Mouse (Mus musculus): ENCODE results near the gene Stap1. TPM values are rescaled to one million over a fixed set of nuclear protein-coding genes. Genes with fewer than 3 reads are reported as not detected.

The Stap1 gene
- total and polyA plus RNA-seq, 2 experiments from 2014 or later: 0.86 TPM; not detected in 1

DNA sequence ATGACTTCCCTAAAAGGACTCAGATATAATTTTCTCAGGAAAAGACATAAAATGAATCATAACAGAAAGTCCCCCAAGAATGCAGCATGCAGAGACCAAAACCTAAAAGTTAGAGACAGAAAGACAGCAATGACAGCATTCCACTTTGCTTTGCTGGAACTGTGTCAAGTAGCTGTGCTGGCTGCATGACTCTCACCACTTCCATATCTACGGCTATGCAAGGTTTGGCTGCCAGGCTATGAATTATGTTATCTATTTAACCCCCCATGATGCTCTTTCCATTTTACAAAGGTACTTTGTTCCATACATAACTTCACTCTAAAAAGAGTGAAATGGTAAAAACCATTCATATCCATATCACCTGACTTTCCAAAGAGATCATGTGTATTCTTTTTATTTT is 42.5 kb downstream of the Stap1 start:
- Histone ChIP-seq H3K4me2 (ENCODE audit: low read depth, low read length) (no peak overlapping the region), H3K4me3 (ENCODE audit: low read length) (no peak overlapping the region), H3K4me1 (ENCODE audit: insufficient read depth, low read length) (no peaks in the 10 kb centered on the region), H3K9ac (replicated peaks; ENCODE audit: low read length) (no peak overlapping the region), H3K27ac (no peak overlapping the region), H3K9me3 (ENCODE audit: low read length) (no peaks in the 10 kb centered on the region), H3K36me3 (ENCODE audit: insufficient read depth, low read length) (peaks cover 7% of the 10 kb centered on the region), H3K27me3 (ENCODE audit: insufficient read depth, low read length) (no peaks in the 10 kb centered on the region)
- no peak for TF ChIP-seq CTCF (IDR thresholded peaks at IDR 0.05; ENCODE audit: low read depth)
- 61% methylated on average over 1 of the region's 1 CpGs for WGBS
- DNase-seq (ENCODE audit: low spot score): no peak
- no peak for ATAC-seq

DNA sequence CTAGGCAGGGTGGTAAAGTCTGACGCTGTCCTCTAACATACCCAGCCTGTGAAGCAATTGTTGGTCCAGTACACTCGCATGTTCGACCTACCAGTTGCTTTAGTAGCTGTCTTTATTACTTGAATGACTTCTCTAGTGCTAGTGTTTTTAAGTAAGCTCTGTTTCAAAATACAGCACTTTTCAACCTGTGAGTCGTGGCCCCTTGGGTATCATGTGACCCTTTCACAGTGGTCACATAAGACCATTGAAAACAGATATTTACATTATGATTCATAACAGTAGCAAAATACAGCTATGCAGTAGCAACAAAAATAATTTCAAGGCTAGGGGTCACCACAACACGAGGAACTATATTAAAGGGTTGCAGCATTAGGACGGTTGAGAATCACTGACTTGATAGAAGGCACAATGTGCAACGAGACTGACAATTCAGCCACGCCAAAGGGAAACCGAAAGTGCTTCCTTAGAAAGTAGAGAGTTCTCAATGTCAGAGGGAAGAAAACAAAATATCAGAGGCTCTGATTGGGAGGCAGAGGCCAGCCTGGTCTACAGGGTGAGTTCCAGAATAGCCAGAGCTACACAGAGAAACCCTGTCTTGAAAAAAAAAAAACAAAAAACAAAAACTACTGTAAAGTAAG is 47.0 kb downstream of the Stap1 start:
- WGBS: 92% methylated on average over 9 of the region's 9 CpGs
- no peak for TF ChIP-seq CTCF (IDR thresholded peaks at IDR 0.05; ENCODE audit: low read depth)
- Histone ChIP-seq H3K4me3 (ENCODE audit: low read length) (no peak overlapping the region), H3K36me3 (ENCODE audit: insufficient read depth, low read length) (peaks cover 15% of the 10 kb centered on the region), H3K27me3 (ENCODE audit: insufficient read depth, low read length) (no peaks in the 10 kb centered on the region), H3K9me3 (ENCODE audit: low read length) (no peaks in the 10 kb centered on the region), H3K4me1 (ENCODE audit: insufficient read depth, low read length) (no peaks in the 10 kb centered on the region), H3K4me2 (ENCODE audit: low read depth, low read length) (no peak overlapping the region), H3K27ac (no peak overlapping the region), H3K9ac (replicated peaks; ENCODE audit: low read length) (no peak overlapping the region)
- ATAC-seq (no peak), DNase-seq (ENCODE audit: low spot score) (no peak)

DNA sequence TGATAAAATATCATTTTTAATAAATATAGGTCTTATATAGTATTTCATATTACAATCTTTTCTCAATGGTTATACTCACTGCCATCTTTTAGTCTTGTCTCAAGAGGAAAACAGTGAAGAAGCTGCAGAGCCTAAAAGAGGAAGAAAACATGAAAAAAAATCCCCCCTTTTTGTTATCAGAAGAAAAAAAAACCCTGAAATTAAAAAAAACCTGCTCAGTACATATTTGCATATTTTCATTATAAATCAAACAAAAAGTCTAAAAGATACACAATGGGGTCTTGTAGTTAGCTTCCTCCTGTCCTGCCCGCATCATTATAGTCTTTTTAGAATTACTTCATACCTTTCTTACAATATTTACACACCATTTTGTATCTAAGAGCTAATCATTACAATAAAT is 57.2 kb downstream of the Stap1 start:
- H3K4me3 ChIP-seq (ENCODE audit: low read length): no peak overlapping the region
- H3K9ac ChIP-seq (replicated peaks; ENCODE audit: low read length): no peak overlapping the region
- WGBS: 94% methylated on average over 1 of the region's 1 CpGs
- DNase-seq (ENCODE audit: low spot score) (no peak), ATAC-seq (no peak)
- H3K4me2 ChIP-seq (ENCODE audit: low read depth, low read length): no peak overlapping the region
- H3K36me3 ChIP-seq (ENCODE audit: insufficient read depth, low read length): peaks cover 19% of the 10 kb centered on the region
- no peak for TF ChIP-seq CTCF (IDR thresholded peaks at IDR 0.05; ENCODE audit: low read depth)
- H3K27me3 ChIP-seq (ENCODE audit: insufficient read depth, low read length): no peaks in the 10 kb centered on the region
- no peak overlapping the region for H3K27ac ChIP-seq
- no peaks in the 10 kb centered on the region for H3K4me1 ChIP-seq (ENCODE audit: insufficient read depth, low read length)
- no peaks in the 10 kb centered on the region for H3K9me3 ChIP-seq (ENCODE audit: low read length)

DNA sequence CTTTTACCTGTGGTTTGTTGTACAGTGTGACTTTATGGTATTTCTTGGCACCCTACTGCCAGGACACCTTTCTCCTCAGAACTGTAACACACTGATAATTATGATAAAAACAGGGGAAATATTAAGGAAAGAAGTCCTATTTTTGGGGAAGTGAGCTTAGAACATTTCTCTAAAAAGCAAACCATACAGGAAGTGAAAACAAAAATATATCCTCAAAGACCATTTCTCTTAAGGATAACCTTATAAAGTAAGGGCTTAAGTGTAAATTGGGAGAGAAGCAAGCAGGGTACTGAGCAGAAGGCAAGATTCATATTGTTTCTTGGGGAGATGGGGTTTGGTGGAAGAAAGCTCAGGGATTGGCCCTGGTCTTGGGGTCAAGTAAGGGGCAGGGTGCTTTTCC is 58.3 kb downstream of the Stap1 start:
- DNase-seq (ENCODE audit: low spot score) (no peak), ATAC-seq (no peak)
- H3K9ac ChIP-seq (replicated peaks; ENCODE audit: low read length): no peak overlapping the region

More for the DNA sequence above, 58.3 kb downstream of the Stap1 start:
- TF ChIP-seq CTCF (IDR thresholded peaks at IDR 0.05; ENCODE audit: low read depth): no peak
- Histone ChIP-seq H3K4me2 (ENCODE audit: low read depth, low read length) (no peak overlapping the region), H3K4me3 (ENCODE audit: low read length) (no peak overlapping the region), H3K9me3 (ENCODE audit: low read length) (no peaks in the 10 kb centered on the region), H3K36me3 (ENCODE audit: insufficient read depth, low read length) (peaks cover 19% of the 10 kb centered on the region), H3K27ac (no peak overlapping the region), H3K27me3 (ENCODE audit: insufficient read depth, low read length) (no peaks in the 10 kb centered on the region), H3K4me1 (ENCODE audit: insufficient read depth, low read length) (no peaks in the 10 kb centered on the region)

Other genes with a start within 250 kb of the Stap1 start
- 17.8 and 18.2 TPM in 2 replicates for gene Cenpc1, start 6.2 kb upstream of the Stap1 start, total RNA-seq (2014; rRNA removed)
- 24.3 and 26.6 TPM in 2 replicates for gene Cenpc1, start 6.2 kb upstream of the Stap1 start, polyA plus RNA-seq (2015; fragmentation: Nextera tagmentation; extraction: Ambion mirVana)
- 10.6 and 11.9 TPM in 2 replicates for gene Uba6, start 101.1 kb downstream of the Stap1 start, total RNA-seq (2014; rRNA removed)
- 7.2 and 7.9 TPM in 2 replicates for gene Uba6, start 101.1 kb downstream of the Stap1 start, polyA plus RNA-seq (2015; fragmentation: Nextera tagmentation; extraction: Ambion mirVana)
- not detected in 2 replicates for gene Gnrhr, start 126.2 kb downstream of the Stap1 start, total RNA-seq (2014; rRNA removed)
- 0.20 TPM in 1 of 2 replicates, not detected in the other for gene Gnrhr, start 126.2 kb downstream of the Stap1 start, polyA plus RNA-seq (2015; fragmentation: Nextera tagmentation; extraction: Ambion mirVana)
- gene Tmprss11c, start 217.6 kb downstream of the Stap1 start, total RNA-seq (2014; rRNA removed): not detected in 2 replicates
- gene Tmprss11c, start 217.6 kb downstream of the Stap1 start, polyA plus RNA-seq (2015; fragmentation: Nextera tagmentation; extraction: Ambion mirVana): not detected in 2 replicates